Mouse (Mus musculus) cortical plate, adult 2 months (tissue): ENCODE data around the gene Uts2b.

Experiments
- CTCF ChIP-seq: fragments of 200-500 bp; IDR thresholded peaks from 2 replicates; pipeline ENCODE4 v1.5.1; 2011; ENCODE audit warnings: mild to moderate bottlenecking, control low read depth, low read length; ENCODE audit not compliant: insufficient read depth; ENCODE audit errors: extremely low read depth
- POLR2A ChIP-seq: fragments of 200-500 bp; IDR thresholded peaks from 2 replicates; pipeline ENCODE4 v1.6.1; 2011; ENCODE audit warnings: mild to moderate bottlenecking, low read length, control low read depth; ENCODE audit not compliant: insufficient read depth; ENCODE audit errors: extremely low read depth

DNA sequence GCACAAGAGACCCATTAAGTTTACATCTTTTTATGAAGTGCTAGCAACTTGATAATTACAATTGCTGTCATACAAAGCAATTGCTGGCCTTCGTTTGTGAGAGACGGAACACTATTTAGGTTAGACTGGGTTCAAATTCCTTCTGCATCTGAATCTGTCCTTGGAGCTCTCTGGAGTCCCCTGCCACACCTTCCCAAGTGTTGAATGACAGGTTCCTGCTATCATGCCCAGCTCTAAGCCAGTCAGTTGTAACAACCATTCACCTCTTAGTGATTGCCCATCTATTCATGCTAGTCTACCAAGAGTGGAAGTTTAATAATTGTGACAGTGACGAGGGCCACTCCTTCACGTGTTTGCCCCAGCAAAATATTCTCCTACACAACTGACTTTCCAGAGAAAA is 12.2 kb upstream of the Uts2b start:
- TF ChIP-seq POLR2A (no peak), CTCF (no peak)
